Mouse (Mus musculus) left cerebral cortex, postnatal 10 days (tissue): ENCODE data around the gene Mast4. TPM values are rescaled to one million over a fixed set of nuclear protein-coding genes. Genes with fewer than 3 reads are reported as not detected.

Experiments used
- DNase-seq, 2 experiments: peaks; one replicate each; pipeline ENCODE4 v3.0.0; 2021 to 2022; ENCODE audit warnings: low spot score in 2 of 2, mixed read lengths in 1 of 2; ENCODE audit errors: extremely low spot score in 1 of 2
- intact Hi-C: fragments of 180-260 bp; cut with DNase I; formaldehyde crosslinking; loops from one replicate; pipeline ENCODE4 v1.15.1; 2025
- total RNA-seq, 2 experiments: library from RNA; stranded (reverse); gene quantifications; 2 replicates each; pipeline ENCODE4 v1.2.3; 2021

The Mast4 gene
- total RNA-seq, 2 experiments from 2014 or later, result 32.6 to 35.0 TPM

DNA sequence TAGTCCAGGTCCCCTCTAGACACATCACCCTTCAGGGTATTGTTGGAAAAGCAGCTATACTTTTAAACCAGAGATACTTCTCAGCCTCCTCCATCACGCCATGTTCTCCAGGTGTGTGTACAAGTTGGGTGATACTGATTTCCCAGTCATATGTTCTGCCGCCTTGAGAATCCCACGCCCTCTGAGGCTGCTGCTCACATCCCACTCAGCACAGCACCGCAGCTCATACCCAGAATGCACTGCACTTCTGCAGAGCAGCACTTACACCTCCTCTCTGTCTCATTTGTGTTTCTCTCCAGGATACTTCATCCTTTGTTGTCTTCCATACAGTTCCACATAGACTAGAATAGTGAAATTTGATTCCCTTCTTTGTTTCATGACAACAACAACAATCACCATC lies 183.6 kb downstream of the Mast4 start:
- intact Hi-C loops, result no loop called here
- no peak for DNase-seq

DNA sequence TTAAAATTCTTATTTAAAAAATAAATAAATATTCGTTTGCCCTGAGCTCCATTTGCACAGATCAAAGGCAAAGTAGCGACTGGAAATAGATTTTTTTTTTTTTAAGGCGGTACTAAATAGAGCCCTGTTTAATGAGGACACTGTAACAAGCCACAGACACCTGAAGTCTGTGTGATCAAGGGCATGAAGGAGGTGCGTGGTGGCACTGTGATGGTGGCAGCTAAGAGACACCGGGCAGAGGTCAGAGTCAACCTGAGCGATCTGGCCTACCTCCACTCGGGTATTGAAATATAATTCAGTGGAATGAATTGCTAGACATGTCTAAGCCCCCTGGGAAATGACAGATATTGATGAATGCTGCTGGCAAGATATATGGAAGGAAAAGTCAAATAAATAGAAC lies 184.9 kb downstream of the Mast4 start:
- no peak for DNase-seq

DNA sequence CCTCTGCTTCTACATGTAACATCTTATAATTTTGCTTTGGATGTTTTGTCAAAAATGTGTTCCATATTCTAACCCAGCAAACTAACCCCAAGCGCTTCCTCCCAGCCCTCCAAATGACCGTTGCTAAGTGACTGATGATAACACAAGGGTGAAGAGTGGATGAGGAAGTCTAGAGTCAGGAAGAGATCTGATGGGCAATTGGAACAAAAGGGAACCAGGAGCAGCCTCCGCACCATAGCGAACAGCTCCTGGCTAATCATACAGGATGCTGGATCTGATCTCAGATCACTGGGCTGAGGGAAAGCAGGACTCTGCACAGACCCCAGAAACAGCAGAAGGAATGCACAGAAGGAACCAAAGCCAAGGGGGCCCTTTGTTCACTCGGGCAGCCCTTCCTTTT lies 190.0 kb downstream of the Mast4 start:
- intact Hi-C loops, result no loop called here
- DNase-seq, result no peak

More for the DNA sequence above, 184.9 kb downstream of the Mast4 start:
- intact Hi-C loops, result no loop called here

DNA sequence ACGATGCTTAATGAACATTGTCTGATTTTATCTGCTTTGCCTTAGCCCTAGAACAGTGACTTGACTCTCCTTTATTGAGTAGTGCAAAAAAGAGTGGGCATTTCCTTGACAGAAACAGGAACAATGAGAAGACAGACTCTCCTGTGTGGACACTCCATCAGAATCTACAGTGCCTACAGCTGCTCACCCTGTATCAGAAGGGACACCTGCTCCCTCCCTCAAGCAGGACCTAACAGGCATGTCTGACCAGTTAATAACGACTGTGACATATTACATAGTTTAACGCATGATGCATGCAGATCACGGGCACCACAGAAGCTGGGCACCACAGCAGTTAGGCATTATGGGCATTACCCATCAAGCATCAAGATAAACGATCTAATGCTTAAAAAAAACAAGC lies 193.0 kb downstream of the Mast4 start:
- no peak for DNase-seq
- intact Hi-C loops, result no loop called here

DNA sequence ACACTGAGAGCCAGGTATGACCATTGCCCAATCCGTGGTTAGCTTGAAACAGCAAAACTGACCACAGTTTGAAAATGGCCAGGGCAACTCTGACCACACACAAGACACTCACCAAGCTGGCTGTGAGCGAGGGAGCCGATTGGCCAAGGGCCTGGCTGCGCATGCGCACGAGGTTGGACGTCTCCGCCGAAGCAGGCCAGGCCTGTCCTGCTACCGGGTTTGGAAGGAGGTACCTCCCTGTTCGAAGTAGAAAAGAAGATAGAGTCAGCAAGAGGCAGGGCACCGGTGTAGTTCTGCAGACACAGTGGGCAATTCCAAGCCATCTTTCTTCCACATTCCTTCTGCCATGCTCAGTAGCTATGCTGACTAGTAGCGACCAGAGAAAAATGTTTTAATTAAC lies 194.2 kb downstream of the Mast4 start:
- intact Hi-C loops, result no loop called here

DNA sequence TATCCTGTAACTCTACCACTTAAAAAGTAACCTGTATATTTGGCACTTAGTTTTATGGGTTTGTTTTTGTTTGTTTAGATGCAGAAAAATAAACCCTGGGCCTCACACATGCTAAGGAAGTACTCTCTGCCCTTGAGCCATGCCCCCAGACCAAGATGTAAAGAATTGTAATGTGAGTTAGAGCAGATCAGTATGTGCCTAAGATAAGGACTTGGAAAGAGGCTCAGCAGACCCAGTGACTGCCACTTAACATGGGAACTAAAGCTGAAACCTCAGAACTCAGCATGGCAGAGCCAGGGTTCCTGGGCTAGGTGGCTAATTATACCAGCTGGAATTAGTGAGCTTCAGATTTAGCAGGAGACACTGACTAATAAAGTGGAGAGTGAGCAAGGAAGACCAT lies 196.0 kb downstream of the Mast4 start:
- intact Hi-C loops, result no loop called here
- DNase-seq, result no peak

More for the DNA sequence above, 194.2 kb downstream of the Mast4 start:
- no peak for DNase-seq

DNA sequence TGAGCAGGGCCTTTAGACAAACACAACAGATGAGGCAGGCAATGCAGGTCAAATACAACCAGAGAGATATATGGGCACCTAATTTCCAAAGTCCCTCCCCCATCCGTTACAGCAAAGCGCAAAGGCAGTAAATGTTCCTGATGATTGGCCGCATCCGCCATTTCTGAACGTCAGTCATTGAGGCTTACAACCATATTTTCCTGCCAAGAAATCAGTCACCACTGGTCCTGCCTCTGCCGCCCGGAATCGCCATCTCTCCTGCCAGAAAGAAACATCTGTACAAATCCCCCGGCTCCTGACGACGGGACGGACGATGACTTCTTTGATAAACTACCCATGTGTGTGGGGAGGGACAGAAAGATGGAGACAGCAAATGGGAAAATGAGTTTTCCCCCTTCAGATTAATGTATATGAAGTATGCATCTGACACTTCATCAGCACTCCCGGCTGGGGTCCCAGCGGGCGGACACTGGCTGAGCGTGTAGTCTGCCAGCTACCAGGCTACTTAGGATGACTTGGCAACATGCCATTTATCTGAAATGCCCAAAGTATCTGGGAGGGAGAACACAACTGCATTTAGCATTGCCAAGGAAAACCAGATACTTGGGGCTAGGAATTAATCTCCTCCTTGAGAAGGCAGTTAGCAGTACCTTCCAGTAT lies 198.9 kb downstream of the Mast4 start:
- no peak for DNase-seq
- intact Hi-C loops, result no loop called here

DNA sequence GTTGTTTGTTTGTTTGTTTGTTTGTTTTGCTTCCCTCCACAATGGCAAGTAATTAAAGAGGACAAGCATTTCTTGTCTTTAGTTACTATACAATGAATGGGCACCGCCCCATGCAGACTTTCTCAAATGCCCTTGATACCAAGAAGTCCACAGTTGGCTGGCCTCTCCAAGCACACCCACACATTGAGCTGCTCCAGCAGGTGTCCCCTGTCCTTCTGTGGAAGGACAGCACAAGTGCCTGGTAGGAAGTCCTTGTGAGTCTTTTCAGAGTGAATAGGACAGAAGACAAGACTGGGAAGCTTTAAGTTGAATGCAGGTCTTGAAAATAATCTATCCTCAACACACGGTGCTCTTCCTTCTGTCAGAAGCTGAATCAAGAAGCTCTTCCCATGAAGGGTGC lies 202.5 kb downstream of the Mast4 start:
- intact Hi-C loops, result no loop called here
- DNase-seq, result no peak

DNA sequence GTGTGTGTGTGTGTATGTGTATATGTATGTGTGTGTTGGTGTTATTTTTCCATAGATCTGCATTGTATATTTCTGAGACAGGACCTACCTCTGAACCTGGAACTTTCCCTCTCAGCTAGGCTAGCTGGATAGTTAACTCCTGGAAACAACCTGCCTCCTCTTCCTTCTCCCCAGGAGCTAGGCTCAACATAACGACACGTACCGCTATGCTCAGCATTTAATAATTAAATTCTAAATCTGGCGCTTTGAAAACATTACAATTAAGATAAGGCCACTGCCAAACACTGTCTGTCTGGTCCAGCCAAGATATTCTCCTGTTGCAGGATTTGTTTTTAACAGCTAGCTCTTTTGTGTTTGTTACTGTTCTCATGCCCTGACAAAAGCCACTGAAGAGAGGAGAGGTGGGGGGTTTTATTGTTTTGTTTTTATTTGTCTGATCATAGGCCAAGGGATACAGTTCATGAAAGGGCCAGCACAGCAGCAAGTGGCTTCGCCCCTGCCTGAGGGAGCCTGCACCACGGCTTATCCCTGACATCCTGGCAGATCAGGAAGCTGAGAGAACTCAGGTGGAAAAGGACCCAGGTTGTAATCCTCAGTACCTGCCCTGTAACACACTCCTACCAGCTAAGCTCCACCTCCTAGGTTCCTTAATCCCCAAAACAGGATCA lies 205.0 kb downstream of the Mast4 start:
- DNase-seq, result peak in 1 of 2 experiments; percentile 49
- intact Hi-C loops, result no loop called here

DNA sequence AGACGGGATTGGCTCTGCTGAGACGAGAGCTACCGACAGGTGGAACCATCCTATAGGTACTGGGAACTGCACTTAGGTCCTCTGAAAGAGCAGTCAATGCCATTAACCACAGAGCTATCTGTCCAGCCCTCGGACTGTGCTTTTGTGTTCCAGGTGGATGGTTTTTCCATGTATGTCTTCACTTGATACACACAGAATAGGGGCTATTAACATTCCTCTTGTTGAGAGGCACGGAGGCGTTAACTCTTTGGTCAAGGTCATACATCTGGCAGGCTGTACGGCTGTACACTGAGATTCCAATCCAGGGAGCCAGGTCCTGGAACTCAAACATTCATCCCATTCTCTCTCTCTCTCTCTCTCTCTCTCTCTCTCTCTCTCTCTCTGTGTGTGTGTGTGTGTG lies 205.6 kb downstream of the Mast4 start:
- no peak for DNase-seq
- intact Hi-C loops, result no loop called here

DNA sequence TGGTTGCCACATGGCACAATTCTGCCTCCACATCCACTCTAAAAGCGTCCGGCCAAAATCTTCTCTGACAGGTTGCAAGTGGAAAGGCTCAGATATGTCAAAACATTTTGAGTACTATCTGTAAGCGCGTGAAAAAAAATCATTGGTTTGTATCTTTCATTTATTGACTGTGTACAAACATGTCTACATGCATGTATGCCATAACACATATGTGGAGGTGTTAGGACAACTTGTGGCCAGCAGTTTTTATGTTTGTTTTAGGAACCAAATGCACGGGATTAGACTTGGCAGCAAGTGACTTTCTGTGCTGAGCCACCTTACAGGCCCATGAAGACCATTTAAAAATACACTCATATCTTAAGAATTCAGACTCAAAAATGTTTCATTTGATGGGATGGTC lies 206.7 kb downstream of the Mast4 start:
- intact Hi-C loops, result no loop called here
- no peak for DNase-seq

DNA sequence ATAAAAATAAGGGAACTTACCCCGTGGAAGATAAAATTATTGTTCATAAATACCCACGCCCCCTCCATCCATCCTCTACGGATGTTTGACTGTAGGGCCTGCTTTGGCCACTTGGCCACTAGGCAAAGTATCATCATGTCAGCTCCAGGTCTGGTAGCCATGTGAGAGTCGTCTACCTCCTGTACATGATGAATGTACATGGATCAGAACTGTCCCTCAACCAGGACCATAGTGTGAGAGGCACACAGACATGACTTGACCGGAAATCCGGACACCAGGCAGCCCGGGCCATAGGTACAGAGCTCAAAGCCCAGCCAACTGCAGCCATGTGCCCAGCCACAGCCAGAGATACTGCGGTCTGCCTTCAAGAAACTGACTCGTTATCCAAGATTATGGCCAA lies 210.6 kb downstream of the Mast4 start:
- intact Hi-C loops, result loop anchor here (5.0 kb wide), 1 partner anchor 446 kb away; no protein-coding TSS in a partner anchor
- DNase-seq, result no peak

DNA sequence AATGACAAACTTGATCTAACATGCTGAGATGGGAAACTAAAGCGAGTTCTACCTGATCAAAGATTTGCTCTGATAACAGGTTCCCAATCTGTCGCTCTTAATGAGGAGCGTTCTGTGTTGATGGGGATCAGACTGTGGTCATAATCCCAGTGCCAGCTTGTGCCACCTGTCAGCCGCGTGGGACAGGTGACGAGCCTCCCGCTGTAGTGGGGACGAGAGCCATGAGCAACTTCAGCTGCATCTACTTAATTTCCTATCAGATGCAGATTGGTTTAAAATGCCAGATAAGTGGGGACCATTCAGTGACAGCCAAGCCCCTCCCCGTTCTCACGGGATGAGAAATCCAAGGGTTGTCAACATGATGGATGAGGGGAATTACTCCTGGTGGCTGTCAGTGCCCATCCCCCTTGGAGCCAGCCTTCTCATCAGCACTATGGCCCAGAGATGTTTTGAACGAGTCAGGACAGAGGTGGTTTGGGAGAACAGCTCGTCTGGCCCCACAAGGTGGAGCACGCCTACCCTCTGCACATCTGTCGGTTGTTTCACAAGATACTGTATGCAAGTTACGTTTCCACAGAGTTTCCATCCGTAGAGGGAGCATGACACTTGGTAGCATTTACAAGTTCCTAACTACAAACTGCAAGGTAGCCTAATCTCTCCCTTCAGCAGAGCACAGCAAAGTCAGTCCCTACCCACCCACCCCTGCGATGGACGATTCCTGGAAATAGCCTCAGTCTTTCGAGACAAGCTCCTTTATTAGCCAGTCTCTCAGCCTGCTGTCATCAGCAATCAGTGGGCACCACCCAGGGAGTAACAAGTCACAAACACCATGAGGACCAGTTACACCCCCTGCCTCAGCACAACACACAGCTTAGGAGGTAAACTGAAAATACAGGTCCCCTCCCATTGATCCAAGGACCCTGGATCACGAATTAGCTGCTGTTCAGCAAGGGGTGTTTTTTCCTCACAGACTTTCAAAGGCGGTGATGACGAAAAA lies 212.2 kb downstream of the Mast4 start:
- DNase-seq, result no peak
- intact Hi-C loops, result loop anchor here (5.0 kb wide), 1 partner anchor 445 kb away; no protein-coding TSS in a partner anchor

DNA sequence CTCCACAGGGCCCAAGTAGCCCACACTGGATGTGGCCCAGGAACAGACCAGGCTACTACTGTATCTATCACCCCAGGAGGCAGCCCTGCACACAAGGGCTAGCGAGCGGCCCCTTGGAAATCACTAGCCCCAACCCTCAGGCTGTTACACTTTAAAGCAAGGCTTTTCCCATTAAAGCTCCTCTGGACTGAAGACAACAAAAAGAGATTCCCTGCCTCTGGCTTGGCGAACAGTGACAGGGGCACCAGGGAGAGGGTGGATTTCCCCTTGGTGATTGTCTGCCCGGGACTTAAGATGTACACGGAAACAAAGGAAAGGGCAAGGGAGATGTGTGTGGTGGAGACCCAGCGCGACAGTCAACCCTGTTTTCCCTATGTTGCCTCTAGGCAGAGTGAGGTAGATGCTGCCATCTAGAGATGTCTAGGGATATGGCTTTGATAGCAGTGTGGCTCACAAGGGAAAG lies 213.6 kb downstream of the Mast4 start:
- DNase-seq, result peak in 1 of 2 experiments; percentile 40
- intact Hi-C loops, result loop anchor here (5.0 kb wide), 1 partner anchor 443 kb away; no protein-coding TSS in a partner anchor

DNA sequence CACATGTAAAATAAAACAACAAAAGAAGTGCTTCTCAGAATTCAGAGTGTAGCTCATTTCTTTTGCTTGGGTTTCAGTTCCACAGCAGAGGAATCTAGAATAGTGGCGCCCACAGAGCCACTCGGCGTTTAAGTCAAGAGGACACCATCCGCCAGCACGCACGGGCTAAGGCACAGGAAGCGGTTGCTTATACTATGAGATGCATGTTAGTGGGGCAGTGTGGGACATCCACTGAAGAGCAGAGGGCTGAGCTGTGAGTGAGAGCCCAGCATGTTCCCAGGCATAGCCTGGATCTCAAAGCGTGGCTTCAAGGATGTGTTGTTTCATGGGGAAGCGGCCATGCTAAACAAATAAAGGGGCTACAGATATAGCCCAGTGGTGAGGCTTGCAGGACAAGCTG lies 214.6 kb downstream of the Mast4 start:
- no peak for DNase-seq
- intact Hi-C loops, result loop anchor here (5.0 kb wide), 1 partner anchor 442 kb away; no protein-coding TSS in a partner anchor

DNA sequence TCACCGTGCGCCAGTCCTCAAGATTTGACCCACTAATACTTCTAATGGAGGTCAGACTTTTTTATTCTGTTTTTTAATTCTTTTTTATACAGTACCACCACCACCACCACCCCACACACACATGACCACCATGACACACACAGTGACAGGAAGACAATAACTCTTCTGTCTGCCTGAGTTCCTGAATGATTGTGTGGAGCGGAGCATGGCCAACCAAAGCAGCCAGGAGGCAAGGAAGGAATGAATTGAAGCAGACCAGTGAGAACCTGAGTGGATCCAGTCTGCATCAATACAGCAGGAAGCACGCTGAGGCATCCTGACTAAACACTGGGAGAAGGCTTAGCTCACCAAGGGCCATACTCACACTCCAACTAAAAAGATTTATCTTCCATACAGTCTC lies 219.2 kb downstream of the Mast4 start:
- intact Hi-C loops, result no loop called here
- DNase-seq, result no peak

DNA sequence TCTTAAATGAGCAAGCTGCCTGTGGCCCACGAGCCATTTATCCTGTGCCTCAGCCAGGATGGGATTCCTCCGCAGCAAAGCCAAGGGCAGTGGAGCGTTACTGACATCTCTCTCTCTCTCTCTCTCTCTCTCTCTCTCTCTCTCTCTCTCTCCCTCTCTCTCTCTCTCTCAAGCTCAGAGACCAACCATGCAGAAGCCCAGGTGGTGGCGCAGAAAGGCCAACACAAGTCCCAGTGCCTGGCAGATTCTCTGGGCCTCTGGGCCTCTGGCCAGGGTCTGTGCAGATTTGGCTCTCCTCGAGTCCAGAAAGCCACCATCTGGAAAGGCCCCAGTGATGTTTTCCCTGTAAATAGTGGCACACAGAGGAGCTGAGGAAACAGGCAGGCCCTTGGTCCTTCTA lies 220.0 kb downstream of the Mast4 start:
- DNase-seq, result peak; percentile 71 to 79
- intact Hi-C loops, result loop anchor here (5.0 kb wide), 1 partner anchor 127 kb away; no protein-coding TSS in a partner anchor

DNA sequence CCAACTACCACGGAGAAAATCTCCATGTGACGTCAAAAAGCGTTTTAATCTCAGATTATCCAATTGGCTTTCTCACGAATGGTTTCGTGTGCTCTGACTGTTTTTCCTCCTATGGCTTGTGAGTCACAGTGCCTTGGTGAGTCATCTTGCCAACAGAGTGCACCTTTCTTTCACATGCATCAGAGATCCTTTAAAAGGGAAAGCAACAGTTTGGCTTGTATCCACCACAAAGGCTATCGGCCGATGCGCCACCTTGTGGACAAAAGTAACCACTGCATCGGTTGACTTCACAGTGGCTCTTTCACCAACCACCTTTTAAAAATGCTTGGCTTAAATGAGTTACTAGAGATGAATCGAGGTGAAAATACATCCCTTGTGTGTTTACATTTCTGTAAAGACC lies 224.4 kb downstream of the Mast4 start:
- intact Hi-C loops, result loop anchor here (5.0 kb wide), 1 partner anchor 123 kb away; no protein-coding TSS in a partner anchor
- peak; percentile 61 to 69 for DNase-seq

DNA sequence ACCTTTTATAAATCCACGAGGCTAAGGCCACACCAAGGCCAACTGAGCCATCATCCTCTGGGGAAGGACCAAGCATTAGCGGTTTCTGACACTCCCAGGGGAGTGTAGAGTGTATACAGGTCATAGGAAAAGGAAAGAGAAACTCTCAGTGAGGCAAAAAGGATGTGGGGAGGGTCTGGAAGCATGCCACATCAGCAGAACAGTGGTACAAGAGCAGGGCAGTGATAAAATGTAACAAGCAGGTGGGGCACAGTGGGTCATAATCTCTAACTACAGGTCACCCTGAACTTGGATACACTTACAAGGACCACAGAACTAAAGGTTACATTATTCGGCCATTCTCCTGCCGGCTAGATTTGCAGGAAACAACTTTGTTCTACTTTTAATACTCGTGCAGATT lies 226.9 kb downstream of the Mast4 start:
- DNase-seq, result no peak
- intact Hi-C loops, result no loop called here
